Comparison of ENCODE assay signal across 13 mouse cellular contexts in genomic region chr11:35480146-35480545, GRCm38 (mm10).
DNase-seq lines count a peak whose midpoint lies in the region; ATAC-seq lines count a peak whose summit lies in the region.
"Had no signal": no experiment of that assay in that cellular context is flagged by ENCODE, and none has a peak within 500 bp of the region (broad histone marks: within the 10 kb centered on the region; RNA-seq: fewer than 3 reads in every experiment).

No protein-coding gene starts in this region.

- H3K9me3 ChIP-seq in hindbrain, embryonic 11.5 days (ENCODE audit: control insufficient read depth, low read length): no peaks in the 10 kb centered on the region
- H3K9me3 ChIP-seq in midbrain, embryonic 16.5 days (replicated peaks; ENCODE audit: control insufficient read depth, low read length, poor library complexity, severe bottlenecking): no peaks in the 10 kb centered on the region
- peaks cover 3% of the 10 kb centered on the region; the same call in 1 of the 2 replicates for H3K9me3 ChIP-seq in forebrain, embryonic 10.5 days

- no peak overlapping the region for H3K9ac ChIP-seq in hindbrain, embryonic 11.5 days (ENCODE audit: low read depth, low read length)
- H3K9ac ChIP-seq in midbrain, embryonic 16.5 days (ENCODE audit: low read depth, low read length): no peak overlapping the region

- H3K4me2 ChIP-seq in hindbrain, embryonic 11.5 days (replicated peaks; ENCODE audit: low read depth, low read length): no peak overlapping the region
- peak overlapping the region; percentile 17; the same call in 1 of the 2 replicates for H3K4me2 ChIP-seq in midbrain, embryonic 16.5 days (ENCODE audit: low read length)

- H3K36me3 ChIP-seq in hindbrain, embryonic 11.5 days (ENCODE audit: control insufficient read depth, insufficient read depth, low read length): no peaks in the 10 kb centered on the region
- H3K36me3 ChIP-seq in midbrain, embryonic 16.5 days (ENCODE audit: control insufficient read depth, insufficient read depth, low read length): no peaks in the 10 kb centered on the region
- no peaks in the 10 kb centered on the region for H3K36me3 ChIP-seq in forebrain, embryonic 10.5 days (replicated peaks)

- DNase-seq in layer of hippocampus, adult 9-11 months: peak; percentile 34
- DNase-seq in layer of hippocampus, postnatal 14 days (ENCODE audit: low spot score in 2 of 2): no peak
- peak; percentile 82 for DNase-seq in MN1 (ENCODE audit: low spot score)
- peak; percentile 58 for DNase-seq in hindbrain, embryonic 11.5 days (ENCODE audit: low spot score)
- DNase-seq in urinary bladder, postnatal 4 days (ENCODE audit: low spot score in 2 of 2): no peak
- DNase-seq in forebrain, embryonic 10.5 days (ENCODE audit: extremely low spot score, low spot score): no peak
- DNase-seq: adrenal gland, postnatal 25 days; cerebellum, adult 11 months; heart, adult 18-20 months; heart, postnatal 36 days; kidney, adult 2 months had no signal

- 18% methylated on average over 8 of the region's 8 CpGs for WGBS in hindbrain, embryonic 11.5 days
- 14% methylated on average over 8 of the region's 8 CpGs for WGBS in midbrain, embryonic 16.5 days
- WGBS in forebrain, embryonic 10.5 days: 56% methylated on average over 8 of the region's 8 CpGs

- no peak overlapping the region for H3K4me3 ChIP-seq in hindbrain, embryonic 11.5 days (ENCODE audit: low read depth, low read length)
- no peak overlapping the region for H3K4me3 ChIP-seq in midbrain, embryonic 16.5 days (ENCODE audit: low read depth, low read length)
- H3K4me3 ChIP-seq in forebrain, embryonic 10.5 days: no peak overlapping the region

- ATAC-seq in hindbrain, embryonic 11.5 days (ENCODE audit: low FRiP score): peak; percentile 86
- ATAC-seq in midbrain, embryonic 16.5 days: no peak
- ATAC-seq: CD4-positive, CD25-positive, alpha-beta regulatory T cell, adult 4 months had no signal

- no peak overlapping the region for H3K27ac ChIP-seq in hindbrain, embryonic 11.5 days (ENCODE audit: low read depth, low read length)
- no peak overlapping the region for H3K27ac ChIP-seq in midbrain, embryonic 16.5 days (ENCODE audit: low read length)
- no peak overlapping the region for H3K27ac ChIP-seq in forebrain, embryonic 10.5 days

- no peaks in the 10 kb centered on the region for H3K27me3 ChIP-seq in hindbrain, embryonic 11.5 days (ENCODE audit: control insufficient read depth, insufficient read depth, low read length)
- peaks cover 4% of the 10 kb centered on the region; the same call in 1 of the 2 replicates for H3K27me3 ChIP-seq in midbrain, embryonic 16.5 days (ENCODE audit: control insufficient read depth, insufficient read depth, low read depth, low read length)
- H3K27me3 ChIP-seq in forebrain, embryonic 10.5 days (ENCODE audit: poor library complexity, severe bottlenecking): peaks cover 76% of the 10 kb centered on the region

- H3K4me1 ChIP-seq in hindbrain, embryonic 11.5 days (replicated peaks; ENCODE audit: control insufficient read depth, insufficient read depth, low read length): peaks cover 6% of the 10 kb centered on the region; the same call in 1 of the 2 replicates
- H3K4me1 ChIP-seq in midbrain, embryonic 16.5 days (ENCODE audit: control insufficient read depth, insufficient read depth, low read length): 0 out of 2 replicates have a peak, but pooled peaks cover 6% of the 10 kb centered on the region
- peaks cover 13% of the 10 kb centered on the region for H3K4me1 ChIP-seq in forebrain, embryonic 10.5 days

Comparison
In these comparisons a context has a peak if more than half of its experiments do, and no peak if none do; other contexts are left out.
1. DNase-seq: peak in layer of hippocampus, adult 9-11 months (single experiment), MN1 (single experiment) and hindbrain, embryonic 11.5 days (single experiment); none in layer of hippocampus, postnatal 14 days (0 of 2), urinary bladder, postnatal 4 days (0 of 2) and forebrain, embryonic 10.5 days (single experiment).